Mouse (Mus musculus): ENCODE measurements at regions not wholly inside any gene's neighbourhood (a gene's known extent, or its start where the extent isn't known, plus 50 kb on each side); places are given as distances from the start of the nearest gene placed in this dataset.

DNA sequence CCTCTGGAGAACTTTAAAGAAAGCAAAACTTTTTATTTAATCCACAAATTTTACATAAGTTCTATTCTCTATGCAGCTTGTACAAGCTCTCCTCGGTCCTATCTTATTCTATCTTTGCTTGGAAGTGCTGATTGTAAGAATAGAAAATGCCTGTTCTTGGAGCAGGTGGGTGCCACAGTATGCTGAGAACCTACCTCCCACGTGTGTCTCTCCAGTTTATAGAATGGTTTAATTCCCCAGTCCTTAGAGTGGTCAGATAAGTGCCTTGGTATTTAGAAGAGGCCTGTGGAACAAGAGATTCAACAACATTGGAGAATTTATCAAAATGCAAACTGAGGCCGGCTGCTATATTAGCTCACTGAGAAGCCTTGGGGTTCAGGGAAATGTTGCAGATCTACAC is 639.2 kb upstream of the Zeb2 start:
- DNase-seq (ENCODE audit: low read depth, low spot score), result no peak

GRCm38 (mm10) chr2:45751746-45752145 is 634.6 kb upstream of the Zeb2 start:
- DNase-seq (ENCODE audit: low read depth, low spot score), result no peak

GRCm38 (mm10) chr2:45749379-45749778 is 632.2 kb upstream of the Zeb2 start:
- no peak for DNase-seq (ENCODE audit: low read depth, low spot score)

GRCm38 (mm10) chr2:45747263-45748236 is 630.4 kb upstream of the Zeb2 start:
- no peak for DNase-seq (ENCODE audit: low read depth, low spot score)

- no peak for DNase-seq (ENCODE audit: low read depth, low spot score)
Measured at GRCm38 (mm10) chr2:45746606-45747005, 629.4 kb upstream of the Zeb2 start.

- DNase-seq (ENCODE audit: low read depth, low spot score), result no peak
Measured at GRCm38 (mm10) chr2:45736278-45736677, 619.1 kb upstream of the Zeb2 start.

DNA sequence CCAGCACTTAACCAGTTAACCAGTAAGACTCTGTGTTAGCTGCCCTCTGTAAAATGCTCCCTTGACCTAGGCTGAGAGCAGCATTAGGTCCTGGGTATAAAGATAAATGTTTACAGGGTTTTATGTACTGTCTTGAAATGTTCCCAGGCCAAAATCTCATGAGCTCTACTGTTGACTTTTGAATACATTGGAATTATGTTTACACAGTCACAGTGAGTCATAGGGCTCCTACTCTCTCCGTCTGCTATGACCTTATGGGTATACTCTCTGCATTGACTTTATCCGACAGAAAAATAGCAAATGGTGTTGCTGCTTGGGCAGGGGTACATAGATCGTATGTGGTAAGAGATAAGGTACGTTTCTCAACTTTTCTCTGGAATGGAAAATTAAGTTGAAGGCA is 596.8 kb upstream of the Zeb2 start:
- DNase-seq (ENCODE audit: low read depth, low spot score), result no peak

DNA sequence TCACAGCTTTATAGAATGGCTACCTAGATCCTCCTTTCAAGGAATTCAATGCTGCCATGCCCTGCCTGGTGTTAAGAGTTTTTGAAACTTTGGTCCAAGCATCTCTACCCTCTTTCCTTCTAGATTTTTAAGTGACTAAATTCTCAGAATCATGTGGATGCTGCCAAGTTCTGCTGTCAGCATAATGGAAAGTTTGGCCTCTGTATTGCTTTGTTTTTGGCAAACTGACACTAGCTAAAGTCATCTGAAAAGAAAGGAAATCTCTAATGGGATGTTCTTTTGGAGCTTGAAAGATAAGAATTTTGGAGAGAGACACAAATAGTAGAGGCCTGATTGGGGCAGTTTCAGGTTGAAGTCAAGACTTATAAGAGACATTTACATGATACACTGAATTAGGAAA is 589.8 kb upstream of the Zeb2 start:
- DNase-seq (ENCODE audit: low read depth, low spot score), result no peak

DNA sequence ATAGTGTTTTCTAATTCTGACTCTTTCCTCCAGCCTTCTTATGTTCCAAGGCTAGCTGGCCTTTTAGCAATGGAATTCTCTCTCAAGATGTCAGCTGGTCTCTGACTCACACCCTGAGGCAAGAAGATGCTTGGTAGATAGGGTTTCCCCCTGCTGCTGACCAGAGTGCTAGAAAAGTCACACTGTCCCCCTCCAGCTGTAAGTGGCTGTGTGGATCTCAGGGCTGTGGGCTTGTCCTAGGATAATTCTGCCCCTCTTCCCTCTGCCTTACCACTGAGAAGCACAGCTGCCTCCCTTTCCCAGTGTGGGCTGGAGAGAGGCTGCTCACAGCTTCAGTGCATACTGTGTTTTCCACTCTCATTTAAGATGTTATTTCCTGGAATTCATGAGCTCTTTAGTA is 585.3 kb upstream of the Zeb2 start:
- no peak for DNase-seq (ENCODE audit: low read depth, low spot score)

GRCm38 (mm10) chr2:45700578-45700977 is 583.4 kb upstream of the Zeb2 start:
- no peak for DNase-seq (ENCODE audit: low read depth, low spot score)

DNA sequence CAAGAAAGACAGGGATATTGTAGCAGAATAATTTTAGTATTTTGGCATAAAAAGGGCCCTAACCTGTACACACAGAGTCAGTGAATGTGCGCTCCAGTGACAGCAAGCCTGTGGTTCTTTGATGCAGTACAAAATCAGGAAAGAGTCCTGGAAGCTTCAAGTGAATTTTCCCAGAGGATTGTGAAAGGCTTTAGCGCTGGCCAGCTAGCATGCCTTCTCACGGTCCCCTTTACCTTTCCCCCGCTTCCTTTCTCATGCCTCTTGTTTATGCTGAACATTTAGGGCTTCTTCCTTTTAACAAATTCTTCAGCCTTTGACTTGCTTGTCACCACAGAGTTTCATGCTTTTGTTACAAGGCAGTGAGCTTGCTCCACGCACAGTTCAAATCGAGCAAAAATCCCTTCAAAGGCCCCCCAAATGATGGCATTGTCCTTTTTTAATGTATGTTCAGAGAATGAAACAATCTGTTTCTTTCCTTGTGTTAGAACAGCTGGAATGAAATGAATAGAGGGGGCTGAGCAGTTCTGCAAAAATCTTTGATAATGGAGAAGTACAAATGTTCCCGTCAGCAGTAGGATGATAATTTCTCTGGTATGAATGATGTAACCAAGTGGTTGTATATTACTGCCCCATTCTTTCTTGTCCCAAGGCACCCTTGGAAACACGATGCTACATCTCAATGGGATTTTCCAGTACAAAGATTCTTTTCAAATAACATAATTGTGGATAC is 576.3 kb upstream of the Zeb2 start:
- DNase-seq (ENCODE audit: low read depth, low spot score), result no peak

DNA sequence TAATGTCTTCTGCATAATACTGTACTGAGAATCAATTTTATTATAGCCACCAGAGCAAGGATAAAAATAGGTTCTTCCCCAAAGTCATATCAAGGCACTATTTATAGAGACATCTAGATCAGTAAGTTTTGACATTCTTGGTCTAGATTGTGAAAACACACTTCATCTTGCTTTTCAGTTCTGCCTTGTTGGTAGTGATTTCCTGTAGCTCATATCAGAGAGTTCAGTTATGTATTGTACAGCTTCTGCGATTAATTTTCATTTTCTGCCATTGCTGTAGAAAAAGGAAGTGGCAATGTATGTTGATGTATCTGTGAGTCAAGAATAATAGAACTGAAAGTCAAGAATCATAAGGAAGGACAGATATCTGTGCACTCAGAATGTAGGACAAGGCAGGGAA is 575.6 kb upstream of the Zeb2 start:
- DNase-seq (ENCODE audit: low read depth, low spot score), result no peak

DNA sequence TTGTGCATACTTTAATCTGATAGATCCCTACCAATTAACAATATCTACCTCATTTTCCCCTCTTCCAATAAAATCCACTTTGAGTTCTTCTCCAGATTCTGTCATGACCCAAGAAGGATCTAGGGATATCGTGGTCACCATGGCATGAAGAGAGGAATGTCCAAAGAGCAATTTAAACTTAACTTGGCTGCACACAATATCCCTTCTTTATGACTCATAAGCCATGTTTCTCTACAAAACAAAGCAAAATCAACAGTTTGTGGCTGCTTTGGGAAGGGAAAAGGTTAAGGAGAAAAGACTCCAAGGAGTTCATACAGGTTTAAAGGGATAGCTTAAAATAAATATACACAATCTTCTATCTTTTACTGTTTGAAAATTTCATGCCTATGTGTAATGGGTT is 571.8 kb upstream of the Zeb2 start:
- DNase-seq (ENCODE audit: low read depth, low spot score), result no peak

DNA sequence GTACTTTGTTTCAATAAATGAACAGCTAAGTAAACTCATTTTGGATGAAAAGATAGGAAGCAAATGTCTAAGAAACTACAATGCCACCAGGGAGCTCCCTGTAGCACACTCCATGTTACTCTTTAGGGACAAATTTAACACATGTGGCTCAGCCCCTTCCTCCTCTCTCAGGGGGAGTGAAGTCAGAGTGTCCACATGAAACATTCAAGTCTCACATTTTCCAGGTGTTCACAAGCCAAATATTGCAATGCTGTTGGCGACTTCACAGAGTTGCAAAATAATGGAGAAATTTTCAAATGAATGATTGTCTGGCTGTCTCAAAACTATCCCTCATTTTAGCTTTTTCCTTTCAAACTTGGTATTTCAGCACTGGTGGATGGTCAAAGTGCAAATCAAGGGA is 564.1 kb upstream of the Zeb2 start:
- no peak for DNase-seq (ENCODE audit: low read depth, low spot score)

GRCm38 (mm10) chr2:45679101-45679895 is 562.1 kb upstream of the Zeb2 start:
- DNase-seq (ENCODE audit: low read depth, low spot score), result no peak

DNA sequence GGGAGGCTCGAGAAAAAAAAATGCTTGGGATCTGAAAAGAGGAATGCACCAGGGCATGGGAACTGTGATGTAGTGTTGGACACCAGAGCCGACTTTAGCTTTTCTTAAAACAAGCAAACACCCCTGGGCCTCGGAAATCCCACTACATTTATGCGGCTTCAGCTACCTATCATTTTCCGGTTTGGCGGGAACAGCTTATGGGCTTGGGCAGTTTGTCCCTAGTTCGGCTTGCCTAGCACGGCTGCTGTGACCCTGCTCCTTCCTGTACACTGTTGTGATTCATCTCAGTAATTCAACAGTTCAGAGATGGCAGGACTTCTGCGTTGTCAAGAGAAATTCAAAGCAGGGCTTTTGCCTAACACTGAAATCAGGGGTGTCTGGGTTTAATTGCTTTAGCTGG is 561.5 kb upstream of the Zeb2 start:
- no peak for DNase-seq (ENCODE audit: low read depth, low spot score)

DNA sequence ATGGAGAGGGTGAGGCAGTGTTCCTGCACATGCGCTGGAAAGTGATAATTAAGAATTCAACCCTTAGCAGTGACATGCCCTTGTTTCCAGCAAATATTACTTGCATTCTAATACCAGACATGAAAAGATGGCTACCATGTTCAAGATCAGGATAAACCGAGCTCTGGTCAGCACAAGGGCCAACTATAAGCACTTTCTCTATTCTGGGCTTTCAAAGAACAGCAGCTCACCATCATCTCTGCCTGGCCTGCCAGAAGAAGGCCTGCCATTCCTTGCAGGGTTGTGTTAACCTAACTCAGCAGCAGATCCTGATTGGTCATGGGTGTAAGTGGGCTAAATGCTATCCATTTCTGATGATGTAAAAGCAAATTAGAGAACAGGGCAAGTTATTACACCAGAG is 558.6 kb upstream of the Zeb2 start:
- no peak for DNase-seq (ENCODE audit: low read depth, low spot score)

GRCm38 (mm10) chr2:45656011-45656410 is 538.8 kb upstream of the Zeb2 start:
- no peak for DNase-seq (ENCODE audit: low read depth, low spot score)

GRCm38 (mm10) chr2:45654693-45655092 is 537.5 kb upstream of the Zeb2 start:
- DNase-seq (ENCODE audit: low read depth, low spot score), result no peak

- no peak for DNase-seq (ENCODE audit: low read depth, low spot score)
Measured at GRCm38 (mm10) chr2:45652977-45653376, 535.8 kb upstream of the Zeb2 start.

DNA sequence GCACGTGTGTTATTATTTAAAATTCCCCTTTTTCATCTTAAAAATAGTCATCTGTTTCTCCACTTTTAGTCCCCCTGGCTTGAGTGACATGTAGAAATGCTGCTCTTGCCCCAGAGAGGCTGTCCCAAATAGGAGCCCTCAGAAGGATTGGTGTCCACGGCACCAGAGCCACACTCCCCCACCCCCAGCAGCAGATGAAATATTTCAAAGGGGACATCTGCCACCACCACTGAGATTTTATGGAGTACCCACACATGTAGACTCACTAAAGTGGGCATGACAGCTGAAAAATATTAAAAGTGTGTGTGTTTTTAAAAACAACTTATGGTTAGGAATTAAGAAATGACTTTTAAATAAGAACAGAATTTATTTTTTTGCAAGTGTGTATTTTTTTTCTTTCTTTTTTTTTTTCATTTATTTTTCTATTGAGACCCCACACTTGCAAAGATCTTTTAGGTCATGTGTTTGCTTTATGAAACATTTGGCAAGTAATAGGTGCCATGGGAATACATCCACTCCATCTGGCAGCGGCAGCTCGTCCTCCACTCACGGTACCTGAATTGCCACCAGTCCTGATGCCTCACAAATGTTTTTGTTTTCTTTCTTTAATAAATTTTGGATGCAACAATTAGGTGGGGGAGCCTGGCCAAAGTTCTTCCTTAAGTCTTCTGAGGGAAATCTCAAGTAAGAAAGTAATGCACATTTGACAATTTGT is 533.2 kb upstream of the Zeb2 start:
- no peak for DNase-seq (ENCODE audit: low read depth, low spot score)

Data from CD4-positive, CD25-positive, alpha-beta regulatory T cell, adult 2 months (primary cell).